In genomic region chr5:43232480-43233315, GRCm38 (mm10) we compare ENCODE assay signal across 8 mouse cellular contexts. TPM values are rescaled to one million over a fixed set of nuclear protein-coding genes. Genes with fewer than 3 reads are reported as not detected.
A peak's percentile ranks its signal among the peaks of the same experiment; 100 is the strongest.
DNase-seq lines count a peak whose midpoint lies in the region; ATAC-seq and TF ChIP-seq lines count a peak whose summit lies in the region.

Gene Cpeb2 (plus strand): TSS chr5:43233170.

- WGBS in heart, embryonic 14.5 days, result under 1% methylated on average over 85 of the region's 89 CpGs
- WGBS in liver, embryonic 13.5 days (ENCODE audit: insufficient replicate concordance), result under 1% methylated on average over 84 of the region's 89 CpGs
- whole genome bisulfite sequencing in stomach, embryonic 16.5 days, result under 1% methylated on average over 88 of the region's 89 CpGs

- no peaks in the 10 kb centered on the region for H3K27me3 ChIP-seq in C2C12 (ENCODE audit: control insufficient read depth, insufficient read depth, insufficient read length)
- no peaks in the 10 kb centered on the region for H3K27me3 ChIP-seq in heart, embryonic 14.5 days (ENCODE audit: control insufficient read depth, insufficient read depth, low read length)
- H3K27me3 ChIP-seq in liver, embryonic 13.5 days, result peaks cover 54% of the 10 kb centered on the region
- no peaks in the 10 kb centered on the region for H3K27me3 ChIP-seq in stomach, embryonic 16.5 days (ENCODE audit: control insufficient read depth, insufficient read depth, low read length)

- no peaks in the 10 kb centered on the region for H3K79me3 ChIP-seq in C2C12 (ENCODE audit: low read depth)

- peak; percentile 96 for DNase-seq in brain, adult 2 months (ENCODE audit: low read depth, low spot score)
- peak; percentile 55 for DNase-seq in fibroblast of lung, adult 2 months (ENCODE audit: low read depth)
- peak; percentile 99 for DNase-seq in kidney, postnatal 14 days
- DNase-seq in liver, embryonic 13.5 days, result peak; percentile 78
- peak; percentile 92 for DNase-seq in neural tube, embryonic 10.5 days (ENCODE audit: extremely low spot score, low spot score)

- H3K4me2 ChIP-seq in heart, embryonic 14.5 days (ENCODE audit: low read length), result peak within 1 kb of the TSS; percentile 68
- H3K4me2 ChIP-seq in liver, embryonic 13.5 days, result peak within 1 kb of the TSS; percentile 98
- peak within 1 kb of the TSS; percentile 90 for H3K4me2 ChIP-seq in stomach, embryonic 16.5 days (ENCODE audit: low read depth, low read length)

- 0 out of 4 replicates have a peak, but pooled peaks cover 0 to 2% of the 10 kb centered on the region in 2 experiments for H3K4me1 ChIP-seq in heart, embryonic 14.5 days (ENCODE audit: control insufficient read depth in 2 of 2, insufficient read depth in 2 of 2, low read length in 2 of 2)
- H3K4me1 ChIP-seq in liver, embryonic 13.5 days (replicated peaks), result peaks cover 16% of the 10 kb centered on the region
- peaks cover 4% of the 10 kb centered on the region for H3K4me1 ChIP-seq in stomach, embryonic 16.5 days (ENCODE audit: control insufficient read depth, insufficient read depth, low read length)

- peak within 1 kb of the TSS; percentile 97 to 100 for H3K27ac ChIP-seq in heart, embryonic 14.5 days (replicated peaks in 1 of 2; ENCODE audit: control insufficient read depth in 1 of 2, insufficient read depth in 1 of 2, low read depth in 2 of 2, low read length in 2 of 2)
- peak within 1 kb of the TSS; percentile 92 for H3K27ac ChIP-seq in liver, embryonic 13.5 days
- peak within 1 kb of the TSS; percentile 99 for H3K27ac ChIP-seq in stomach, embryonic 16.5 days (ENCODE audit: low read length)

- H3ac ChIP-seq in C2C12 (ENCODE audit: control insufficient read depth, insufficient read length, low read depth), result peak within 1 kb of the TSS; percentile 88

- H3K36me3 ChIP-seq in C2C12 (ENCODE audit: control insufficient read depth, insufficient read depth), result no peaks in the 10 kb centered on the region
- no peaks in the 10 kb centered on the region for H3K36me3 ChIP-seq in heart, embryonic 14.5 days (ENCODE audit: control insufficient read depth, insufficient read depth, low read length)
- H3K36me3 ChIP-seq in liver, embryonic 13.5 days, result no peaks in the 10 kb centered on the region
- no peaks in the 10 kb centered on the region for H3K36me3 ChIP-seq in stomach, embryonic 16.5 days (ENCODE audit: control insufficient read depth, insufficient read depth, low read length)

- H3K79me2 ChIP-seq in C2C12 (ENCODE audit: control insufficient read depth, insufficient read depth), result peaks cover 5% of the 10 kb centered on the region

- peak within 1 kb of the TSS; percentile 98 for H3K9ac ChIP-seq in heart, embryonic 14.5 days (ENCODE audit: low read length)
- H3K9ac ChIP-seq in liver, embryonic 13.5 days, result peak within 1 kb of the TSS; percentile 85
- H3K9ac ChIP-seq in stomach, embryonic 16.5 days (ENCODE audit: low read length), result peak within 1 kb of the TSS; percentile 97

- no peaks in the 10 kb centered on the region for H3K9me3 ChIP-seq in heart, embryonic 14.5 days (ENCODE audit: control insufficient read depth, low read length)
- no peaks in the 10 kb centered on the region for H3K9me3 ChIP-seq in liver, embryonic 13.5 days (replicated peaks)
- no peaks in the 10 kb centered on the region for H3K9me3 ChIP-seq in stomach, embryonic 16.5 days (replicated peaks; ENCODE audit: control insufficient read depth, low read length)

- peak within 1 kb of the TSS; percentile 57 for H3K4me3 ChIP-seq in C2C12 (ENCODE audit: insufficient read depth, poor library complexity, severe bottlenecking)
- peak within 1 kb of the TSS; percentile 93 to 100 for H3K4me3 ChIP-seq in heart, embryonic 14.5 days (ENCODE audit: control insufficient read depth in 1 of 2, insufficient read depth in 1 of 2, low read depth in 1 of 2, low read length in 2 of 2)
- peak within 1 kb of the TSS; percentile 80 for H3K4me3 ChIP-seq in liver, embryonic 13.5 days (replicated peaks)
- peak within 1 kb of the TSS; percentile 99 for H3K4me3 ChIP-seq in stomach, embryonic 16.5 days (replicated peaks; ENCODE audit: low read length)

- no peak for TF ChIP-seq CTCF in C2C12 (IDR thresholded peaks at IDR 0.05; ENCODE audit: control insufficient read depth, insufficient read depth, insufficient read length)

- peak; percentile 96 for ATAC-seq in heart, embryonic 14.5 days (ENCODE audit: insufficient number of reproducible peaks, insufficient read depth, low FRiP score, low read depth)
- ATAC-seq in liver, embryonic 13.5 days (ENCODE audit: low read depth), result peak; percentile 82
- ATAC-seq in stomach, embryonic 16.5 days (ENCODE audit: insufficient read depth, low FRiP score), result peak; percentile 92

TF ChIP-seq in C2C12, 6 proteins besides CTCF, POLR2A, EP300 and RAD21:
- TF ChIP-seq CEBPB (IDR thresholded peaks at IDR 0.05; ENCODE audit: low read depth), result no peak
- peak; percentile 89 for TF ChIP-seq USF1 (IDR thresholded peaks at IDR 0.05; ENCODE audit: low read depth)

RNA-seq across cellular contexts. Expression of gene Cpeb2, which starts in this region (rescaled TPM):
- 1.5 TPM for polyA plus RNA-seq in C2C12 (2012; fragmentation: generic; extraction: Trizol)
- polyA plus RNA-seq in heart, embryonic 14.5 days (2014; fragmentation: Nextera tagmentation; extraction: Ambion mirVana), result 7.4 and 7.7 TPM in 2 replicates
- polyA plus RNA-seq in liver, embryonic 13.5 days (2015; fragmentation: Nextera tagmentation; extraction: Ambion mirVana), result 0.63 and 0.69 TPM in 2 replicates
- polyA plus RNA-seq in stomach, embryonic 16.5 days (2015; fragmentation: Nextera tagmentation; extraction: Ambion mirVana), result 5.6 and 5.7 TPM in 2 replicates

Comparison
In these comparisons a context has a peak if more than half of its experiments do, and no peak if none do; other contexts are left out.
1. Peak in every context shown above with its lines: DNase-seq, ATAC-seq, H3K4me3 ChIP-seq and H3K27ac ChIP-seq.
2. Peak in DNase-seq, ATAC-seq, H3K4me3 ChIP-seq, H3K27ac ChIP-seq, H3K9ac ChIP-seq and H3K4me2 ChIP-seq in liver, embryonic 13.5 days; RNA of the gene not detected or under 1 TPM.